Mouse (Mus musculus): Measurements from ENCODE around the gene Mettl26. TPM values are rescaled to one million over a fixed set of nuclear protein-coding genes. Genes with fewer than 3 reads are reported as not detected.

Mettl26 gene
- total and polyA plus RNA-seq, 3 experiments: 12.7 to 30.5 (median 12.7) TPM

GRCm38 (mm10) chr17:25831451-25832281 is 43.2 kb upstream of the Mettl26 start:
- Histone ChIP-seq H3K79me2 (replicated peaks; ENCODE audit: control insufficient read depth, insufficient read depth, low read length) (peaks cover 2% of the 10 kb centered on the region), H3K36me3 (ENCODE audit: control insufficient read depth, insufficient read depth, low read length) (no peaks in the 10 kb centered on the region; the same call in 1 of the 2 replicates), H3K4me1 (ENCODE audit: control insufficient read depth, insufficient read depth, low read length) (peaks cover 23% of the 10 kb centered on the region), H3K27ac (peak overlapping the region; percentile 100), H3K9ac (ENCODE audit: low read depth, low read length) (peak overlapping the region; percentile 85), H3K4me3 (peak overlapping the region; percentile 85), H3K27me3 (ENCODE audit: control insufficient read depth, insufficient read depth, low read length) (no peaks in the 10 kb centered on the region)
- intact Hi-C loops (cut with DNase I): loop anchor here (5.0 kb wide), 1 partner anchor 36 kb away; the partner anchor contains the start of gene Mcrip2
- no peak for DNase-seq
- WGBS: 28% methylated on average over 21 of the region's 21 CpGs
- TF ChIP-seq POLR2A (IDR thresholded peaks at IDR 0.05; ENCODE audit: insufficient read depth, low read depth, low read length) (0 out of 2 replicates have a peak, but pooled peaks have one; percentile 10), CTCF (IDR thresholded peaks at IDR 0.05) (no peak)

DNA sequence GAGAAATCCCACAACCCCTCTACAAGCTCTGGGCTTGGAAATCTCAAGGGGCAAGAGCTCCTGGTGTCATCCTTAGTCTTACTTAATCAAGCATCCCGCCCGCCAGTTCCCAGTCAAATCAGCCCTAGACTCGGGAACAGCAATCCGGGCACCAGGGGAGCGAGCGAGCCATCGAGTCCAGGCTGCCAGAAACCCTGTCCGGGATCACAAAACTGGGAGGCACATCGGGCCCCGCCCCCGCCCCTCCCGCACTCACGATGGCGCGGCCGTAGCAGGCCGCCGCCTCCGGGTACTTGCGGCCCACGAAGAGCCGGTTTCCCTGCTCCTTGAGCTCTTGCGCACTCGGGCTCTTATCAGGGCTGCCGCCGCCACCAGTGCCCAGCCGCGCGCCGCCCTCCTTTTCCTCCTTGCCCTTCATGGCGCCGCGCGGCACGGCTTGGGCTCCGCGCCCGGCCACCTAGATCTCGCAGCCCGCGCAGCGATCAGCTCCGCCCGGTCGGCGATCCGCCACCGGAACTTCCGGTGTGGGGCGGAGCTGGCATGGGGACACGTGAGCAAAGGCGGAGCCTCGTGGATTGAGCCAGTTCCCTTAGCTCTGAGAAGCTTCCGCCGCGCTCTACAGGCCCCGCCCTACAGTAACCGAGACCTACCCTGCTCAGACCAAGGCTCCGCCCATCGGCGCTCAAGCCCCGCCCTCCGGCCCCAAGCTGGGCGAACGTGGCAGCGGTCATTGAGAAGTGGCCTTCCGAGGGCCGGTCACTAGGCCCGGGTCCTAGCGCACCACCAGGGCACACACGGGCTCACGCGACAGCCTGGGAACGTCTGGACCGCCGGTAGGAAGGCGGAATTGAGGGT is 42.2 kb upstream of the Mettl26 start:
- no peaks in the 10 kb centered on the region for H3K27me3 ChIP-seq (ENCODE audit: control insufficient read depth, insufficient read depth, low read length)
- intact Hi-C loops (cut with DNase I): loop anchor here (5.0 kb wide), 1 partner anchor 35 kb away; the partner anchor contains the start of gene Mcrip2
- no peak for TF ChIP-seq CTCF (IDR thresholded peaks at IDR 0.05)
- 0 out of 2 replicates have a peak, but pooled peaks have one; percentile 8 for TF ChIP-seq EP300 (IDR thresholded peaks at IDR 0.05; ENCODE audit: insufficient read depth, low read depth, low read length)
- peak; percentile 83; the same call in 1 of the 2 replicates for TF ChIP-seq POLR2A (IDR thresholded peaks at IDR 0.05; ENCODE audit: insufficient read depth, low read depth, low read length)

DNA sequence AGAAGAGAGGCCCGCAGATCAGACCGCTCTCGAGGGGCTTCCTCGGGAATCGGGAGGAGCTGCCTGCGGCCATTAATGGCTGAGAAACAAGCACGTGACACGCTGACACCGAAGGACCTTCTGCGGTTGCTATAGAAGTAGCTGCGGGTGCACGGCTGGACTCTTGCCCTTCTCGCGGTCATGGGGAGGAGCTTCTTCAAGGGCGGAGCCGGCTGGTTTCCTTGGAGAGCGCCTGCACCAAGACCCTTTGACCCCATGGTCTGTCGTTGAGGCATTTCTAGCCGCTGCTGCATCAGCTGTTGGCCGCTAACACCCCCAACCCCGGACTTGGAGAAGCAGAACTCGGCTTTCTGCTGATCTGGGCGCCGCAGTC is 41.6 kb upstream of the Mettl26 start, which contains the start of gene Stub1:
Gene Stub1 (minus strand): TSS at position 114 of the 373 bp plus-strand sequence.
- under 1% methylated on average over 24 of the region's 24 CpGs for WGBS
- DNase-seq: peak; percentile 93 to 94
- peaks cover 2% of the 10 kb centered on the region for H3K79me2 ChIP-seq (replicated peaks; ENCODE audit: control insufficient read depth, insufficient read depth, low read length)
- peak within 1 kb of the TSS; percentile 85 for H3K4me3 ChIP-seq
- no peaks in the 10 kb centered on the region; the same call in 1 of the 2 replicates for H3K36me3 ChIP-seq (ENCODE audit: control insufficient read depth, insufficient read depth, low read length)
- intact Hi-C loops (cut with DNase I): loop anchor here (5.0 kb wide), 1 partner anchor 34 kb away; the partner anchor contains the start of gene Mcrip2
- no peaks in the 10 kb centered on the region for H3K27me3 ChIP-seq (ENCODE audit: control insufficient read depth, insufficient read depth, low read length)
- TF ChIP-seq EP300 (IDR thresholded peaks at IDR 0.05; ENCODE audit: insufficient read depth, low read depth, low read length) (no peak), CTCF (IDR thresholded peaks at IDR 0.05) (no peak), POLR2A (IDR thresholded peaks at IDR 0.05; ENCODE audit: insufficient read depth, low read depth, low read length) (no peak; the same call in none of the 2 replicates)
- peak within 1 kb of the TSS; percentile 100 for H3K27ac ChIP-seq
- H3K4me1 ChIP-seq (ENCODE audit: control insufficient read depth, insufficient read depth, low read length): peaks cover 28% of the 10 kb centered on the region
- peak within 1 kb of the TSS; percentile 85 for H3K9ac ChIP-seq (ENCODE audit: low read depth, low read length)

More for the DNA sequence above, 42.2 kb upstream of the Mettl26 start:
- peaks cover 26% of the 10 kb centered on the region for H3K4me1 ChIP-seq (ENCODE audit: control insufficient read depth, insufficient read depth, low read length)
- H3K27ac ChIP-seq: peak overlapping the region; percentile 100
- under 1% methylated on average over 77 of the region's 77 CpGs for WGBS
- H3K79me2 ChIP-seq (replicated peaks; ENCODE audit: control insufficient read depth, insufficient read depth, low read length): peaks cover 2% of the 10 kb centered on the region
- H3K4me3 ChIP-seq: peak overlapping the region; percentile 85
- H3K36me3 ChIP-seq (ENCODE audit: control insufficient read depth, insufficient read depth, low read length): no peaks in the 10 kb centered on the region; the same call in 1 of the 2 replicates
- peak overlapping the region; percentile 85 for H3K9ac ChIP-seq (ENCODE audit: low read depth, low read length)
- peak; percentile 100 for DNase-seq

GRCm38 (mm10) chr17:25833961-25834594 is 40.8 kb upstream of the Mettl26 start:
- H3K27ac ChIP-seq: peak overlapping the region; percentile 100
- peaks cover 26% of the 10 kb centered on the region for H3K4me1 ChIP-seq (ENCODE audit: control insufficient read depth, insufficient read depth, low read length)
- intact Hi-C loops (cut with DNase I): loop anchor here (5.0 kb wide), 1 partner anchor 33 kb away; the partner anchor contains the start of gene Mcrip2
- WGBS: 10% methylated on average over 6 of the region's 6 CpGs
- H3K9ac ChIP-seq (ENCODE audit: low read depth, low read length): peak overlapping the region; percentile 84
- no peaks in the 10 kb centered on the region; the same call in 1 of the 2 replicates for H3K36me3 ChIP-seq (ENCODE audit: control insufficient read depth, insufficient read depth, low read length)
- DNase-seq: peak; percentile 40 to 56
- H3K4me3 ChIP-seq: peak overlapping the region; percentile 85
- H3K79me2 ChIP-seq (replicated peaks; ENCODE audit: control insufficient read depth, insufficient read depth, low read length): peaks cover 2% of the 10 kb centered on the region
- no peak for TF ChIP-seq EP300 (IDR thresholded peaks at IDR 0.05; ENCODE audit: insufficient read depth, low read depth, low read length)
- TF ChIP-seq POLR2A (IDR thresholded peaks at IDR 0.05; ENCODE audit: insufficient read depth, low read depth, low read length): no peak
- TF ChIP-seq CTCF (IDR thresholded peaks at IDR 0.05): no peak
- no peaks in the 10 kb centered on the region for H3K27me3 ChIP-seq (ENCODE audit: control insufficient read depth, insufficient read depth, low read length)

Data from heart, adult 2 months (tissue).